Mouse (Mus musculus) MEL (cell line): ENCODE measurements around the gene Heatr5a.

Experiments used
- CHD1 ChIP-seq: IDR thresholded peaks from 2 replicates; pipeline ENCODE4 v1.6.1; 2012; ENCODE audit warnings: low read depth, mild to moderate bottlenecking, inconsistent platforms, low read length, improper control_type of control experiment
- CTCF ChIP-seq, 3 experiments: IDR thresholded peaks in 2 of 3; conservative IDR thresholded peaks in 1 of 3; 2 replicates each; pipeline ENCODE4 v1.5.1; 2011 to 2012; ENCODE audit warnings: low read length in 3 of 3, low read depth in 2 of 3, mild to moderate bottlenecking in 2 of 3, improper control_type of control experiment in 1 of 3, inconsistent platforms in 1 of 3, mixed read lengths in 1 of 3, moderate library complexity in 1 of 3; ENCODE audit not compliant: control insufficient read depth in 1 of 3, insufficient read depth in 1 of 3, poor library complexity in 1 of 3, severe bottlenecking in 1 of 3
- E2F4 ChIP-seq: IDR thresholded peaks from 2 replicates; pipeline ENCODE4 v1.6.1; 2011; ENCODE audit warnings: low read depth, low read length, improper control_type of control experiment, borderline replicate concordance
- EP300 ChIP-seq, 2 experiments: IDR thresholded peaks; 2 replicates each; pipeline ENCODE4 v1.6.1; 2011; ENCODE audit warnings: improper control_type of control experiment in 2 of 2, low read length in 2 of 2, low read depth in 1 of 2, mild to moderate bottlenecking in 1 of 2
- GATA1 ChIP-seq: IDR thresholded peaks from 2 replicates; pipeline ENCODE4 v1.6.1; 2011; ENCODE audit warnings: low read depth, low read length, improper control_type of control experiment
- KAT2A ChIP-seq: conservative IDR thresholded peaks from 2 replicates; pipeline ENCODE4 v1.6.1; 2012; ENCODE audit warnings: low read depth, low read length, improper control_type of control experiment, inconsistent platforms
- MAFK ChIP-seq: IDR thresholded peaks from 2 replicates; pipeline ENCODE4 v1.6.1; 2011; ENCODE audit warnings: low read depth, mild to moderate bottlenecking, low read length, improper control_type of control experiment, borderline replicate concordance
- MAX ChIP-seq: IDR thresholded peaks from 2 replicates; pipeline ENCODE4 v1.6.1; 2011; ENCODE audit warnings: low read length, improper control_type of control experiment
- MEF2A ChIP-seq: IDR thresholded peaks from 2 replicates; pipeline ENCODE4 v1.6.1; 2014; ENCODE audit warnings: low read depth, mild to moderate bottlenecking, inconsistent platforms, low read length, improper control_type of control experiment; ENCODE audit not compliant: poor library complexity, insufficient replicate concordance, severe bottlenecking; ENCODE audit errors: extremely low read depth
- NRF1 ChIP-seq: IDR thresholded peaks from 2 replicates; pipeline ENCODE4 v1.6.1; 2014; ENCODE audit warnings: low read depth, mild to moderate bottlenecking, inconsistent platforms, low read length, improper control_type of control experiment, moderate library complexity; ENCODE audit not compliant: poor library complexity, insufficient read depth, severe bottlenecking
- POLR2A ChIP-seq, 2 experiments: IDR thresholded peaks; 2 replicates each; pipeline ENCODE4 v1.6.1; 2011 to 2012; ENCODE audit warnings: low read length in 2 of 2, mild to moderate bottlenecking in 2 of 2, control low read depth in 1 of 2, improper control_type of control experiment in 1 of 2, low read depth in 1 of 2, moderate library complexity in 1 of 2; ENCODE audit not compliant: control insufficient read depth in 1 of 2, insufficient read depth in 1 of 2, poor library complexity in 1 of 2
- RAD21 ChIP-seq: IDR thresholded peaks from 2 replicates; pipeline ENCODE4 v1.6.1; 2011; ENCODE audit warnings: mild to moderate bottlenecking, low read depth, low read length, improper control_type of control experiment
- ZC3H11A ChIP-seq: IDR thresholded peaks from 2 replicates; pipeline ENCODE4 v1.6.1; 2012; ENCODE audit warnings: low read depth, mild to moderate bottlenecking, inconsistent platforms, low read length, improper control_type of control experiment
- ZNF384 ChIP-seq: IDR thresholded peaks from 2 replicates; pipeline ENCODE4 v1.6.1; 2012; ENCODE audit warnings: low read depth, mild to moderate bottlenecking, inconsistent platforms, low read length, improper control_type of control experiment

GRCm38 (mm10) chr12:51985826-51986225 lies 14.7 kb upstream of the Heatr5a start:
- TF ChIP-seq CTCF (IDR thresholded peaks at IDR 0.05 in 2 of 3, conservative IDR thresholded peaks at IDR 0.05 in 1 of 3; ENCODE audit: control insufficient read depth in 1 of 3, insufficient read depth in 1 of 3, low read depth in 2 of 3, low read length in 3 of 3, poor library complexity in 1 of 3, severe bottlenecking in 1 of 3) = no peak
- no peak for TF ChIP-seq POLR2A (IDR thresholded peaks at IDR 0.05; ENCODE audit: control insufficient read depth in 1 of 2, insufficient read depth in 1 of 2, low read depth in 1 of 2, low read length in 2 of 2, poor library complexity in 1 of 2)
- no peak for TF ChIP-seq ZC3H11A
- no peak for TF ChIP-seq MAFK
- no peak for TF ChIP-seq RAD21
- no peak for TF ChIP-seq NRF1
- TF ChIP-seq KAT2A = no peak
- TF ChIP-seq EP300 (IDR thresholded peaks at IDR 0.05; ENCODE audit: low read depth in 1 of 2, low read length in 2 of 2) = no peak
- no peak for TF ChIP-seq MEF2A
- TF ChIP-seq E2F4 = no peak
- TF ChIP-seq ZNF384 = no peak
- TF ChIP-seq MAX = no peak
- TF ChIP-seq GATA1 = no peak
- TF ChIP-seq CHD1 = no peak
